Mouse (Mus musculus) bone marrow, adult 2 months (tissue): Measurements from ENCODE around the gene Adora1.

Experiments
- CTCF ChIP-seq: fragments of 200-500 bp; IDR thresholded peaks from 2 replicates; pipeline ENCODE4 v1.5.1; 2011; ENCODE audit warnings: low read length, control low read depth; ENCODE audit not compliant: control insufficient read depth, insufficient read depth
- POLR2A ChIP-seq: fragments of 200-500 bp; IDR thresholded peaks from 2 replicates; pipeline ENCODE4 v1.6.1; 2011; ENCODE audit warnings: low read depth, mild to moderate bottlenecking, control low read depth, low read length, borderline replicate concordance; ENCODE audit not compliant: control insufficient read depth

- TF ChIP-seq CTCF: no peak
- no peak for TF ChIP-seq POLR2A
These were observed 19.2 kb downstream of the Adora1 start for GRCm38 (mm10) chr1:134215751-134216628.
